Mouse (Mus musculus) lung, postnatal 4 days (tissue): ENCODE results near the gene Gm29609.
A peak's percentile ranks its signal among the peaks of the same experiment; 100 is the strongest.

Experiments
- DNase-seq, 2 experiments: peaks; one replicate each; pipeline ENCODE4 v3.0.0; 2021

Gene Gm29609

GRCm38 (mm10) chr5:31197072-31197471 lies 17.4 kb upstream of the Gm29609 start:
- no peak for DNase-seq

GRCm38 (mm10) chr5:31196207-31196606 lies 16.5 kb upstream of the Gm29609 start:
- no peak for DNase-seq

GRCm38 (mm10) chr5:31195671-31196070 lies 16.0 kb upstream of the Gm29609 start:
- no peak for DNase-seq

GRCm38 (mm10) chr5:31194486-31195485 lies 15.1 kb upstream of the Gm29609 start:
- DNase-seq = no peak

- no peak for DNase-seq
These were observed 14.0 kb upstream of the Gm29609 start for GRCm38 (mm10) chr5:31193631-31194281.

- DNase-seq = peak; percentile 99
These were observed 13.4 kb upstream of the Gm29609 start, which contains the start of the genes Snx17 and Eif2b4 for GRCm38 (mm10) chr5:31192939-31193630. TSS of gene Snx17 (plus strand) at chr5:31193227. TSS of gene Eif2b4 (minus strand) at chr5:31193430.

- no peak for DNase-seq
These were observed 12.6 kb upstream of the Gm29609 start for GRCm38 (mm10) chr5:31192045-31192938.

- no peak for DNase-seq
These were observed 10.5 kb upstream of the Gm29609 start for GRCm38 (mm10) chr5:31190201-31190600.

- no peak for DNase-seq
These were observed 8.6 kb upstream of the Gm29609 start for GRCm38 (mm10) chr5:31188223-31188840.

- no peak for DNase-seq
These were observed 4.0 kb upstream of the Gm29609 start for GRCm38 (mm10) chr5:31183678-31184077.

- DNase-seq = no peak
These were observed 1.6 kb upstream of the Gm29609 start for GRCm38 (mm10) chr5:31181183-31181770.

- DNase-seq = peak in 1 of 2 experiments; percentile 35
These were observed 378 bp downstream of the Gm29609 start for GRCm38 (mm10) chr5:31179301-31179765.

- DNase-seq = no peak
These were observed 11.1 kb downstream of the Gm29609 start for GRCm38 (mm10) chr5:31168630-31169029.

- no peak for DNase-seq
These were observed 14.8 kb downstream of the Gm29609 start for GRCm38 (mm10) chr5:31164878-31165277.

GRCm38 (mm10) chr5:31162462-31162861 lies 17.2 kb downstream of the Gm29609 start:
- no peak for DNase-seq

- DNase-seq = peak; percentile 85 to 91
These were observed 25.6 kb downstream of the Gm29609 start, which contains the start of gene Mpv17 for GRCm38 (mm10) chr5:31154152-31154553. TSS of gene Mpv17 (minus strand) at chr5:31154251.

- DNase-seq = peak in 1 of 2 experiments; percentile 7
These were observed 26.1 kb downstream of the Gm29609 start for GRCm38 (mm10) chr5:31153516-31154151.

GRCm38 (mm10) chr5:31151746-31152145 lies 28.0 kb downstream of the Gm29609 start:
- no peak for DNase-seq

GRCm38 (mm10) chr5:31149781-31150180 lies 29.9 kb downstream of the Gm29609 start:
- no peak for DNase-seq

- DNase-seq = peak in 1 of 2 experiments; percentile 20
These were observed 40.7 kb downstream of the Gm29609 start for GRCm38 (mm10) chr5:31138968-31139425.
